Mouse (Mus musculus) MEL-GATA-1-ER (cell line): ENCODE measurements around the gene Crlf1.
"Not testable (repeated sequence)": the region's sequence is repeated elsewhere in the genome, so short reads cannot be mapped to it uniquely, and the experiment has no call there.

Source experiments
- DNase-seq: peaks from one replicate; pipeline ENCODE4 v3.0.0-alpha.2; 2012; ENCODE audit warnings: low read depth; ENCODE audit errors: extremely low read depth

Crlf1 gene

DNA sequence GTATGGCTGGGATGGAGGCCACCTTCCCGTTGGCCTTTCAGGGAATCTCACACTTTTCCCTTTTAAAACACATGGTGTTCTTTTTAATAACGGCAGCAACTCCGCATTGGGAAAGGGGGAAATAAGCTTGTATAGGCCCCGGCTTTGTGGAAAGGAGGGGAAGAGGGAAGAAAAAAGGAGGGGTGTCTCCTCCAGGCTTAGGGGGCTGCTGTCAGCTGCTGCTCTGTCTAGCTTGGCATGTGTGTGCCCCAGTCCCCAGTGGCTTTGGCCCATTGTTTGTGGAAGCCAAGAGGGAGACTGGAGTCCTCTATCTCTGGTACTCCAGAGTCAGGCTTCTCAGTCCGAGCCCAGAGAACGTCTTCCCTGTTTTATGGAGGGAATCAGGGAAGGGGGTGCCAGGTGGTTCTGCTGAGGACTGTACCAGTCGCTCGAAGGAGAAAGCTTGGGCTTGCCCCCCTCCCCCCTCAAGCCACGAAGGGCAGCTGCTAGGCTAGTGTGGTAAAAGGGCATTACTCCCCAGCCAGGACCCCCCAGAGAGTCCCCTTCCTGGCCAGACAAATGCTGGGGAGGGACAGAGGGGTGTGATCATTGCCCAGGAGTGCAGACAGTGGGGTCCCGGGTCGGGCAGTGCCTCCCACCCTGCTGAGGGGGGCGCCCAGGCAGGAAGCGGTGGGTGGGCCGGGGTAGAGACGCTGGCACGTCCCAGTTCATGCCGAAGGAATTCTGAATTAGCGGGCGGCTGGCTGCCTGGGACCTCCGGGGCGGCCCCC lies 2.2 kb downstream of the Crlf1 start:
- no peak for DNase-seq

DNA sequence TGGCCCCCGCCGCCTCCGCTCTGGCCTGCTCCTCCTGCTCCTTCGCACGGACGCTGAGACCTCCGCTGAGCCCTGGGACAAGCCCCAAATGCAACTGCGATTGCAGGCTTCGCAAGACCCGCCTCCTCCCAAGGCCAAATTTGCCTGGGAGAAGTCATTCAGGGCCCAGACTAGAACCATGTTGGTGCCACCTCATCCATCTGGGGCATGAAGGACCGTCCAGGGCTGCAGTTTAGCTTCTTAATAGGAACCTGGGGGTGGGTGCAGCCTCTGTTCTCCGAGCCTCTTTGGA lies 2.8 kb downstream of the Crlf1 start:
- no peak for DNase-seq

DNA sequence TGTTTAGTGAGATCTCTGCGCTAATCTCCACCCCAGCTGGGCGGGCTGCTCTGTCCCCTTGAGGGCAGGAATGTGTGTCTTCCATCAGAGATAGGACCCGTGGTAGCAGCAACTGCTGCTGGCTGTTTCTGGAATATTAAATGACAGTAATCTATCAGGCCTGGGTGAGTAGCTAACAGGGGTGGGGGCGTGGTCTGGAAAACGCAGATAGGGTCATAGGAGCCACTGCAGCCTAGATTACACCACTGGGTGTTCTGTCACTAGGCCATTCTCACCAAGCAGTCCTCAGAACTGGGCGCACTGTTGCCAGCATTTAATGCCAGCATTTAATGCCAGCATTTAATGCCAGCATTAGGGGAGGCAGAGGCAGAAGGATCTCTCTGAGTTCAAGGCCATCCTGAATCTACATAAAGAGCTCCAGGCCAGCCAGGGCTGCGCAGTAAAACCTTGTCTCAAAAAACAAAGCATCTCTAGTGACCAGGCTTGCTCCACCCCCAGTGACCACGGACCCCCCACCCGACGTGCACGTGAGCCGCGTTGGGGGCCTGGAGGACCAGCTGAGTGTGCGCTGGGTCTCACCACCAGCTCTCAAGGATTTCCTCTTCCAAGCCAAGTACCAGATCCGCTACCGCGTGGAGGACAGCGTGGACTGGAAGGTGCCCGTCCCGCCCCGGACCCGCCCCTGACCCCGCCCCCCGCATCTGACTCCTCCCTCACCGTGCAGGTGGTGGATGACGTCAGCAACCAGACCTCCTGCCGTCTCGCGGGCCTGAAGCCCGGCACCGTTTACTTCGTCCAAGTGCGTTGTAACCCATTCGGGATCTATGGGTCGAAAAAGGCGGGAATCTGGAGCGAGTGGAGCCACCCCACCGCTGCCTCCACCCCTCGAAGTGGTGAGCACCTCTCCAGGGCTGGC lies 7.7 kb downstream of the Crlf1 start:
- no peak for DNase-seq

DNA sequence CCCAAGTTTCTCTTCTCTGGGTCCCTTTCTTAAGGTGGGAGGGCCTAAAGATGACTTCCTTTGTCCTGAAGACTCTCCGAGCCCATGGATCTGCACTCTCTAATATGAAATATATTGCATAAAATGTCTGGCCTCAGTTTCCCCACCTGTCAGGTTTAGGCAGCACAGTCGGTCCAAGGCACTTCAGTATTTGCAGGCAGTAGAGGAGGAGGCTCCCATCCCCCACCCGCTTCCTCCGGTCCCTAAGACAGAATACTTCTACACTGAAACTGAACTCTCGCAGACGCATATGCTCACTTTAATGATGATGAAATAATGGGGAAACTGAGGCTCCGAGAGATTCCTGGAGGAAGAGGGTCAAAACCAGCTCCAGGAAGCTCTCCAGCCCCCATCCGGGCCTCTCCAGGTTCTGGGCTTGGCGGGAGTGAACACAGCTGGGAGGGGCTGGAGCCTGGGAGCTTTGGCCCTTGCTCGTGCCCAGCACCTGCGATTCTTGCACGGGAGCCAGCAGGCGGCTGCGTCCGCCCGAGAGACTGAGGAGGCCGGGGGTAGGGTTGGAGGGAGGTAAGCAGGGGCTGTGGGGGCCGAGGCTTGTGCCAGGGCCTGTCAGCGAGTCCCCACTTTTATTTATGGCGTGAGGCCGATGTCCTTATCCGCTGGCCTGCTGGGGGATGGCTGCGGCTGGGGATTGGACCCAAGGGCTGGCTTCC lies 9.0 kb downstream of the Crlf1 start:
- no peak for DNase-seq

DNA sequence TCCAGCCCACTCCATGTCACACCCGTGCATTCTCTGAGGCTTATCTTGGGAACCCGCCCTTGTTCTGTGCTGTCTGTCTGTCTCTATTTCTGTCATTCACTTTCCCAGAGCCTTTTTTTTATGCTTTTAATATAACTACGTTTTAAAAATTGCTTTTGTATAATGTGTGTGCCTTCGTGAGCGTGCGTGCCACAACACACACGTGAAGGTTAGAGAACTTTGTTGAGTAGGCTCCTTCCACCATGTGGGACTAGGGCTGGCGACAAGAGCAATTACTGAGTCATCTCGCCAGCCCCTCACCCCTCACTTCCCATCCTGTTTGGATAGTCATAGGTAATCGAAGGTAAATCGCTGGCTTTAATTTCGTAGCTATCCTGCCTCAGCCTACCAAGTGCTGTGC lies 9.6 kb downstream of the Crlf1 start:
- no peak for DNase-seq

DNA sequence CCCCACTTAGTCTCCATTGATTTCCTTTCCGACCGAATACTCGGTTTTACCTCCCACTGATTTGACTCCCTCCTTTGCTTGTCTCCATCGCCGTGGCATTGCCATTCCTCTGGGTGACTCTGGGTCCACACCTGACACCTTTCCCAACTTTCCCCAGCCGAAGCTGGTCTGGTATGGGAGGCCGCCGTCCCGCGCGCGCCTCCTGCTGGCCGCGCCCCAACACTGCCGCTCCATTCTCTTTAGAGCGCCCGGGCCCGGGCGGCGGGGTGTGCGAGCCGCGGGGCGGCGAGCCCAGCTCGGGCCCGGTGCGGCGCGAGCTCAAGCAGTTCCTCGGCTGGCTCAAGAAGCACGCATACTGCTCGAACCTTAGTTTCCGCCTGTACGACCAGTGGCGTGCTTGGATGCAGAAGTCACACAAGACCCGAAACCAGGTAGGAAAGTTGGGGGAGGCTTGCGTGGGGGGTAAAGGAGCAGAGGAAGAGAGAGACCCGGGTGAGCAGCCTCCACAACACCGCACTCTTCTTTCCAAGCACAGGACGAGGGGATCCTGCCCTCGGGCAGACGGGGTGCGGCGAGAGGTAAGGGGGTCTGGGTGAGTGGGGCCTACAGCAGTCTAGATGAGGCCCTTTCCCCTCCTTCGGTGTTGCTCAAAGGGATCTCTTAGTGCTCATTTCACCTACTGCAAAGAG lies 10.2 kb downstream of the Crlf1 start:
- DNase-seq: no peak

DNA sequence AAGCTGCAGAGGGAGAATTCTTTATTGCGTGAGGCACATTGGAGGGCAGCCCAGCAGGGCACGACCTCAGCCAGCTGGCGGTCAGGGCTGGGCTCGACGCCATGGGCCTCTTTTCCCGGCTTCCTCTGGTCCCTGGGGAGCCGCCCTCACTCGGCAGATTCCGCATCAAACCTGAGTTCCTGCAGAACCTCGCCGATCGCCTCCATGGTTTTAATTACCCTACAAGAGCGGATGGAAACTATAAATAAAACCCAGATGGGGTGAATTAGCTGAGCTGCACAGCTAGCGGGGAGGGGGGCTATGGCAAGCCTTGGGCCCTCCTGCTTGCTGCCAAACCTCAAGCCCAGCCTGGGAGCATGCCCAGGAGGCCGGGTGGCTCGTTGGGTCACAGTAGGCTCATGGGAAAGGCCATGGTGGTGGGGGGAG lies 11.3 kb downstream of the Crlf1 start:
- DNase-seq: no peak

DNA sequence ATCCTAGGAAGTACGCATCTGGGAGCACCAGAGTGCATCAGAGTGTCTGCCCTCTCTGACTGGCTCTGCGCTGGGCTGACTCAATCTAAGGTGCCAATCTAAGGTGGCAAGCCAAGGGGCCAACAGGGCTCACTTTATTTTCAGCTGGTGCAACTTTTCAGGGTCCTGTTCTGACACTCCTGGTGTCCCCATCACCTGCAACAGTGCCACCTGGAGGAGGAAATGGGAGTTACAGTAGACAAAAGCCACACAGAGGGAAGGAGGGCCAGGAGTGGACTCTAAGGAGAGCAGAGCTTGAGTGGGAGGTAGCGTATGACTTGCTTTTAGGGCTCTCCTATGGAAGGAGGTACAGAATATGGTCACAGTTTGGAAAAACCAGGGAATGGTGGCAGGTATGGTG lies 11.9 kb downstream of the Crlf1 start:
- no peak for DNase-seq

DNA sequence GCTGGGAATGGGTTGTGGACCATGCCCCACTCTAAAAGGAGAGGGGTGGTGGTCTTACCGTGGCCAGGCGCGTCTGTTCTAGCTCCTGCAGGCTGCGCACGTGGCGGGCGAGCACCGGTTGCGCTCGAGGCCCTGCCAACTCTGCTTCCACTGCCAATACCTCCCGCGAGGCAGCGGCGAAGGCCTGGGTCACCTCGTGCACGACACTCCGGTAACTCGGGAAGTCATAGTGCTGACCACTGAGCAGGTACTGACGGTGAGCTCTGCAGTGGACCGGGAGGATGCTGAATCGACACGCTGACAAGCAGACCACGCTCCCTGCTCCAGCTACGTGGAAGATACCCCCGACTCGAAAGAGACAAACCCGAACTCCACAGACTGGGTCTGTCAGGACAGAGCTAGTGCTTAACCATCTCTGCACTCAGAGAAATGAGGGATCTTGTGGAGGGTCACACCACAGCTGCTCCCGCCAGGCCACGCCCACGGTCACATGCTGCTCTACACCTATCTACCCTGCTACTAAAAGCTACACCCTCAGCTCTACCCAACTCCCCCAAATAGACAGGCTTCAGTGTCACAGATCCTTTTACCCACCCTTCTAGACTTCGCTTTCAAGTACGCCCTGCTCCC lies 12.9 kb downstream of the Crlf1 start:
- no peak for DNase-seq

DNA sequence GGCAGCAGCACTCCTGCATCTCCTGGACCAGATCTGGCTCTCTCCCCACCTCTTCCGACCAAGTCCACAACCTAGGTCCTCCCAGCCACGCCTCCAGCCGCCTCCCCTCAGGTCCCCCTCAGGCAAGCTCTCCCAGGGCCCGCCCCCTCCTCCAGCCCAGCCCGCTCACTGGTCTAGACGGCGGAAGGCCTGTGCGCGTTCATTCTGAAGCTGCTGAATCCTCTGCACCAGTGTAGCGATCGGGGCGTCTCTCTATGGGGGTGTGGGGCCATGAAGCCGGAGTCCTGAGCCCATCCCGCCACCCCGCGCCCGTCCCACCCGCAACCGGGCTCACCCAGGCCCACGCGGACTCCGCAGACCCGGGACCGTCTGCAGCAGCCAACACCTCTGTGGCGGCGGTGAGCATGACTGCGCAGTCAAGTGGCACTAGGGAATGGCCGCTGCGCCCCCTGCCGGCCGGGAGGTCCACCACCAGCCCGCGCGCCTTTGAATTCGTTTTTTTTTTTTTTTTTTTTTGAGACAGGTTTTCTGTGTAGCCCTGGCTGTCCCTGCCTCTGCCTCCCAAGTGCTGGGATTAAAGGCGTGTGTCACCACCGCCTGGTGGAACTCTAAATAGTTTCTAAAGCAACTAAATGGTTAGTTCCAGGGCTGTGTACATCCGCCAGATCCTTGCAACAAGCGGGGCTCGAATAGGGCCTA lies 13.5 kb downstream of the Crlf1 start, which contains the start of gene Rex1bd:
Gene Rex1bd, minus strand, starts transcription at position 425 of the 699 bp plus-strand sequence.
- peak; percentile 88 for DNase-seq

DNA sequence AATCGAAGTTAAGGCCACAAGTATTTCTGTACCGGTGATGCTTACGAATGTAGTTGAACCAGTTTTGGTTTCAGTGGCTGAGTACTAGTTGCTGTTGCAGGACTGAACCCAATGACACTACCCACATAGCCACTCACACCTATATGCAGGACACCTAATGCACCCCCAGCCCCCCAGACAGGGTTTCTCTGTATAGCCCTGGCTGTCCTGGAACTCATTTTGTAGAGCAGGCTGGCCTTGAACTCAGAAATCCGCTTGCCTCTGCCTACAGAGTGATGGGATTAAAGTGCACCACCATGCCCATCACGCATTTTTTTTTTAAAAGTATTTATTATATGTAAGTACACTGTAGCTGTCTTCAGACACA lies 14.1 kb downstream of the Crlf1 start:
- no peak for DNase-seq

DNA sequence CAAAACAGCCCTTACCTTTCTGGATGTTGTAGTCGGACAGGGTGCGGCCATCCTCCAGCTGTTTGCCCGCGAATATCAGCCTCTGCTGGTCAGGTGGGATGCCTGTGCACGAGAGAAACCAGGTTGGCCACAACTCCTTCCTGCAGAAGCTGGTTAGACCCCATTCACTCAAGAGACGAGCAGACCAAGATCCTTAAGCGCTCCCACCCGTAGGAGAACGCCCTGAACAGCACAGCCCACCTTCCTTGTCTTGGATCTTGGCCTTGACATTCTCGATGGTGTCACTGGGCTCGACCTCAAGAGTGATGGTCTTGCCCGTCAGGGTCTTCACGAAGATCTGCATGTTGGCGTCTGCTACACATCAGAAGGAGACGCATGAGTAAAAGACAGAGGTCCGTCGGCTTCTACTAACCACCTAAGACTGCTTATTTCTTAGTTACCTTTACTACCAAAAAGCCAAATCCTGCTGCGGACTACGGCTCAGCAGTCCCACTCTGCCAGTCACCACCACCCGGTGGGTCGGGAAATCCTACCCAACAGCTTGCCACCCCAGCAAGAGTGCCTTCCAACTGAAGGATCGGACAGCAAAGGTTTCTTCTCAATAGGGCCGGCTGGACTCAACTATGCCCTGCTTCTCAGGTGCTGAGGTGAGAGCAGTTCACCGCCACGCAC lies 16.5 kb downstream of the Crlf1 start:
- no peak for DNase-seq

DNA sequence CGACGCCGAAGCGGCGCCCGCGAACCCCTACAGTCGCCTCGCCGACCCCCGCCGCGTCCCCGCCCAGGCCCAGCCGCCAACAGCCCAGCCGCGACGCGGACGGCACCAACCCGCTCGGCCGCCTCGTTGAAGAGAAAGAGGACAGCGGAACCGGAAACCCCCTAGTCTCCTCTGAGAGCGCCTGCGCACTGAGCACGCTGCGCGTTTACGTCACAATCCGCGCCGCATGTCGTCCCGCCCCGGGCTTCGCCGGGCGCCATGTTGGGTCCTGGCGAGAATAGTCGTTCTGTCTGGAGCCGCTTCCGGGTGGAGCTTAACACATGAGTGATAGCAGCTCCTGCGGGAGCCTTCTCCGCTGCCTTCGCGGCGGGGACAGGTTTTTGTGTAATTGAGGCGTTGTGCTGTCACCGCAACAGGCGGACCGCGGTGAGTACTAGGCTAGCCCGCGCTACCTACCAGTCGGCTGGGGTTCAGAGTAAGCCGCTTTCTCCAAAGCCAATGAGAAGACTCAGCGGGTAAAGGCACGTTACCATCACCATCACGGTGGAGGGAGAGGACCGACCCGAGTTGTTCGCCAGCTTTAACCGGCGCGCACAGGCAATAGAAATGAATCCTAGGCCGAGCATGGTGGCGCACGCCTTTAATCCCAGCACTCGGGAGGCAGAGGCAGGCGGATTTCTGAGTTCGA lies 17.4 kb downstream of the Crlf1 start, which contains the start of gene Uba52:
Gene Uba52, minus strand, starts transcription at position 574 of the 688 bp plus-strand sequence.
- DNase-seq: peak; percentile 85

DNA sequence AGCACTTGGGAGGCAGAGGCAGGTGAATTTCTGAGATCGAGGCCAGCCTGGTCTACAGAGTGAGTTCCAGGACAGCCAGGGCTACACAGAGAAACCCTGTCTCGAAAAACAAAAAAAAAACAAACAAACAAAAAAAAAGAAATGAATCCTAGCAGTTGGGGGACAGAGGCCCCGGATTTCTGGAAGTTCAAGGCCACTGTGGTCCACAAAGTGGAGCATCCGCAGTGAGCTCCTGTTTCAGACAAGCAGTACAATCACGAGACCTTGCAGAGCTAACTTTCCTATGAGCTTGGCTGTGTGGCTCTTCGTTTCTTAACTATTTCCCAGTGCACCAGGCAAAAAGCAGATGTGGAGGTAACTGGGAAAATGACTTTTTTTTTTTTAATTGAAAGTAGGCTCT lies 18.2 kb downstream of the Crlf1 start:
- DNase-seq: not testable (repeated sequence)

DNA sequence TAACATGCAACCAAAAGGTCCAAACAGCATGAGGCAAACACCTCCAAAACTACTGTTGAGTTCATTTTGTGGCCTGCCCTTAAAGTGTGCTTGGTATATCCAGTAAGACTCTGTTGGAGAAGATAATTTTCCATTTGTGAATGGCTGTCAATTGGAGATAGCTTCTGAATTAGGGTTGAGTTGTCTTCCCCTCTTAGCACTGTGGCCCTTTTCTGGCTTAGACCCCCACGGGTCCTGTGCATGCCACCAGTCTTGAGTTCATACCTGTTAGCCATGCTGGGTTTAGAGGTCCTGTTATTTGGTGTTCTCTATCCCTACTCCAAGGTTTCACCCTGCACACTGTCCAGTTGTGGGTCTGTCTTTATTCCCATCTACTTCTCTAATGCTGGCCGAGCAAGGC lies 18.8 kb downstream of the Crlf1 start:
- no peak for DNase-seq

DNA sequence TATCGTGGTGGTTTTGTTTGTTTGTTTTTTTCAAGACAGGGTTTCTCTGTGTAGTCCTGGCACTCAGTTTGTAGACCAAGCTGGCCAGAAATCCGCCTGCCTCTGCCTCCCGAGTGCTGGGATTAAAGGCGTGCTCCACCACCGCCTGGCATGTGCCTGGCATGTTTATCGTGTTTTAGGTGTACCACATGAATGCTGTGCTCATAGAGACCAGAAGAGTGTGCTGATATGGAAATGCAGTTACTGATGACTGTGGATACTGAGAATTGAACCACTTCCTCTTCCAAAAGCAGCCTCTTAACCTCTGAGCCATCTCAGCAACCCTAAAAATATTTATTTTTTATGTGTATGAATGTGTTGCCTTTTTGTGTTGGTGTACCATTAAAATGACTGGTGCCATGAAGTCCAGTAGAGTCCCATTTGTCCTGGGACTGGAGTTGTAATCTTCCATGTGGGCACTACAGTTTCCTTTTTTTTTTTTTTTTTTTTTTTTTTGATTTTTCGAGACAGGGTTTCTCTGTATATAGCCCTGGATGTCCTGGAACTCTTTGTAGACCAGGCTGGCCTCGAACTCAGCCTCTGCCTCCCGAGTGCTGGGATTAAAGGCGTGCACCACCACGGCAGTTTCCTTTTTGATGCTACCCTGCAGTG lies 19.4 kb downstream of the Crlf1 start:
- DNase-seq: peak; percentile 84

DNA sequence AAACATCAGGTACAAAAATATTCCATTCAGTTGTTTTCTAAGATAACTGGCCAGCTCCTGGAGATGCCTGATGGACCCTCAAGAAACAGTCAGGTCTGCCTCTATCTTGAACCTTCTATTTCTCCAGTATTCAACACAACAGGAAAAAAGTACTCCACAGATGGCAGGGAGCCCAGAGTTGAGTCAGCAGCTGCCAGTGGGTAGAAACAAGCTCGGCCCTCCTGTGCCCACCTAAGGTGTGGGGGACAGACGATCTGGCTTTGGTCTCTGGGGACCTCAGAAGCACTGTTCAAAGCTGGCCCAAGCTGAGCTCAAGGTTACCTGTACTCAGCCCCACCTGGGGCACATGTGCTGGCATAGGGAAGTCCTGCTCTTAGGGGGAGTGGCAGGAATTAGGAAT lies 20.5 kb downstream of the Crlf1 start:
- no peak for DNase-seq

DNA sequence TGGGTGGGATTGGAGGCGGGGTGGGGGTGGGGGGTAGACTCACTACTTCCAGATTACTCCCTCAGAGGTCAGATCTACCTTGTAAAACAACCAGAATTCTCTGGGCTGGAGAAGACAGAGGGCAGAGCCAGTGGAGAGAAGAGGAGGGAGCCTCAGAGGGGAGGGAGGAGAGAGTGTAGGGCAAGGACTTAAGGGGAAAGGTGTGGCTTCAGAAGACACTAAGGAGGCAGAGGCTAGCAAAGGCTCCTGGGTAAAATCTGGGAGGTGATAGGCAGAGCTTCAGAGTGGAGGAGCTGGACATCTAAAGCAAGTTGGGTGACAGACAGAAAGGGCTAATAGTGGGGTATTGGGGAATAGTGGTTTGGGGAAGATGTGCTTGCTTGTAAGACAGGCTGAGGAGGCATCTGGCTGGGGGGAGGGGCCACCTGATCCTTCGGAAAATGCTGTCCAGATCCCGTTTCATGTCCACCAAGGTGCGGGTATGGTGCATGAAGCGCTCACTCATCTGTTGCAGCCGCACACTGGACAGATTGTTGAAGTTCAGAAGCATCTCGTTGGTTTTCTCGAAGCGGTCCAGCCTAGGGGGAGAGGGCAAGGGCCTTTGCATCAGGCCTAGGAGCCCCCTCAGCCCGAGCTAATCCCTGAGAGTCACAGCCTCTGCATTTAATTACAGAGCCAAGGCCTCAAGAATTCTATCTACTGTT lies 25.1 kb downstream of the Crlf1 start:
- DNase-seq: no peak
